Mouse (Mus musculus): ENCODE measurements around the gene Ndufs2. TPM values are rescaled to one million over a fixed set of nuclear protein-coding genes. Genes with fewer than 3 reads are reported as not detected.
"Not testable (repeated sequence)": the region's sequence is repeated elsewhere in the genome, so short reads cannot be mapped to it uniquely, and the experiment has no call there.

The Ndufs2 gene
- polyA plus RNA-seq, 1 experiment from 2014 or later: 210 TPM

GRCm38 (mm10) chr1:171247916-171248315 is 3.3 kb downstream of the Ndufs2 start:
- DNase-seq (ENCODE audit: low spot score) (no peak), ATAC-seq (ENCODE audit: low FRiP score, low TSS enrichment) (no peak)
- peak overlapping the region; percentile 90 for H3K27ac ChIP-seq (replicated peaks)
- peak overlapping the region; percentile 55 for H3K9ac ChIP-seq (ENCODE audit: low read length)
- no peaks in the 10 kb centered on the region for H3K9me3 ChIP-seq (ENCODE audit: control insufficient read depth, low read length)
- H3K27me3 ChIP-seq (ENCODE audit: control insufficient read depth, insufficient read depth, low read length): no peaks in the 10 kb centered on the region
- H3K36me3 ChIP-seq (ENCODE audit: control insufficient read depth, insufficient read depth, low read length): no peaks in the 10 kb centered on the region
- 0 out of 2 replicates have a peak overlapping the region, but pooled peaks have one; percentile 81 for H3K4me3 ChIP-seq (ENCODE audit: low read depth, low read length)
- peak overlapping the region; percentile 58 for H3K4me2 ChIP-seq (replicated peaks; ENCODE audit: low read depth)
- H3K4me1 ChIP-seq (replicated peaks; ENCODE audit: control insufficient read depth, insufficient read depth): peaks cover 10% of the 10 kb centered on the region
- 20% methylated on average over 4 of the region's 4 CpGs for WGBS
- TF ChIP-seq CTCF (IDR thresholded peaks at IDR 0.05; ENCODE audit: low read depth): no peak
- TF ChIP-seq EP300 (optimal IDR thresholded peaks at IDR 0.05): no peak

GRCm38 (mm10) chr1:171247453-171247841 is 3.7 kb downstream of the Ndufs2 start:
- H3K4me3 ChIP-seq (ENCODE audit: low read depth, low read length): peak overlapping the region; percentile 81
- no peak for TF ChIP-seq CTCF (IDR thresholded peaks at IDR 0.05; ENCODE audit: low read depth)
- no peak for TF ChIP-seq EP300 (optimal IDR thresholded peaks at IDR 0.05)
- peak overlapping the region; percentile 58 for H3K4me2 ChIP-seq (replicated peaks; ENCODE audit: low read depth)
- no peaks in the 10 kb centered on the region for H3K27me3 ChIP-seq (ENCODE audit: control insufficient read depth, insufficient read depth, low read length)
- H3K9me3 ChIP-seq (ENCODE audit: control insufficient read depth, low read length): no peaks in the 10 kb centered on the region
- no peaks in the 10 kb centered on the region for H3K36me3 ChIP-seq (ENCODE audit: control insufficient read depth, insufficient read depth, low read length)
- ATAC-seq (ENCODE audit: low FRiP score, low TSS enrichment): no peak
- H3K4me1 ChIP-seq (replicated peaks; ENCODE audit: control insufficient read depth, insufficient read depth): peaks cover 10% of the 10 kb centered on the region
- no peak for DNase-seq (ENCODE audit: low spot score)
- peak overlapping the region; percentile 55 for H3K9ac ChIP-seq (ENCODE audit: low read length)
- 8% methylated on average over 13 of the region's 13 CpGs for WGBS
- H3K27ac ChIP-seq (replicated peaks): peak overlapping the region; percentile 90

GRCm38 (mm10) chr1:171246709-171247452 is 4.3 kb downstream of the Ndufs2 start:
- ATAC-seq (ENCODE audit: low FRiP score, low TSS enrichment): peak; percentile 94
- peak overlapping the region; percentile 81 for H3K4me3 ChIP-seq (ENCODE audit: low read depth, low read length)
- no peaks in the 10 kb centered on the region for H3K9me3 ChIP-seq (ENCODE audit: control insufficient read depth, low read length)
- DNase-seq (ENCODE audit: low spot score): peak; percentile 98
- peak overlapping the region; percentile 90 for H3K27ac ChIP-seq (replicated peaks)
- peaks cover 10% of the 10 kb centered on the region for H3K4me1 ChIP-seq (replicated peaks; ENCODE audit: control insufficient read depth, insufficient read depth)
- WGBS: under 1% methylated on average over 41 of the region's 41 CpGs
- no peaks in the 10 kb centered on the region for H3K36me3 ChIP-seq (ENCODE audit: control insufficient read depth, insufficient read depth, low read length)
- TF ChIP-seq CTCF (IDR thresholded peaks at IDR 0.05; ENCODE audit: low read depth) (peak; percentile 96), EP300 (optimal IDR thresholded peaks at IDR 0.05) (no peak)
- H3K27me3 ChIP-seq (ENCODE audit: control insufficient read depth, insufficient read depth, low read length): no peaks in the 10 kb centered on the region
- H3K9ac ChIP-seq (ENCODE audit: low read length): peak overlapping the region; percentile 89
- H3K4me2 ChIP-seq (replicated peaks; ENCODE audit: low read depth): peak overlapping the region; percentile 78

- H3K36me3 ChIP-seq (ENCODE audit: control insufficient read depth, insufficient read depth, low read length): no peaks in the 10 kb centered on the region
- H3K9me3 ChIP-seq (ENCODE audit: control insufficient read depth, low read length): no peaks in the 10 kb centered on the region
- no peak overlapping the region for H3K9ac ChIP-seq (ENCODE audit: low read length)
- H3K27ac ChIP-seq (replicated peaks): no peak overlapping the region
- H3K27me3 ChIP-seq (ENCODE audit: control insufficient read depth, insufficient read depth, low read length): no peaks in the 10 kb centered on the region
- DNase-seq (ENCODE audit: low spot score): no peak
- no peak overlapping the region for H3K4me3 ChIP-seq (ENCODE audit: low read depth, low read length)
- 80% methylated on average over 8 of the region's 8 CpGs for WGBS
- H3K4me2 ChIP-seq (replicated peaks; ENCODE audit: low read depth): no peak overlapping the region
- ATAC-seq (ENCODE audit: low FRiP score, low TSS enrichment): no peak
- peaks cover 10% of the 10 kb centered on the region for H3K4me1 ChIP-seq (replicated peaks; ENCODE audit: control insufficient read depth, insufficient read depth)
- TF ChIP-seq EP300 (optimal IDR thresholded peaks at IDR 0.05): no peak
- TF ChIP-seq CTCF (IDR thresholded peaks at IDR 0.05; ENCODE audit: low read depth): no peak
Observed at GRCm38 (mm10) chr1:171245353-171245752, 5.8 kb downstream of the Ndufs2 start.

- H3K9ac ChIP-seq (ENCODE audit: low read length); H3K27ac ChIP-seq (replicated peaks); H3K4me3 ChIP-seq (ENCODE audit: low read depth, low read length); H3K9me3 ChIP-seq (ENCODE audit: control insufficient read depth, low read length); H3K27me3 ChIP-seq (ENCODE audit: control insufficient read depth, insufficient read depth, low read length); H3K4me2 ChIP-seq (replicated peaks; ENCODE audit: low read depth); ATAC-seq (ENCODE audit: low FRiP score, low TSS enrichment); H3K4me1 ChIP-seq (replicated peaks; ENCODE audit: control insufficient read depth, insufficient read depth); DNase-seq (ENCODE audit: low spot score): not testable (repeated sequence)
- TF ChIP-seq CTCF (IDR thresholded peaks at IDR 0.05; ENCODE audit: low read depth): peak; percentile 46
- peaks cover 12% of the 10 kb centered on the region for H3K36me3 ChIP-seq (ENCODE audit: control insufficient read depth, insufficient read depth, low read length)
- WGBS: 79% methylated on average over 12 of the region's 12 CpGs
Observed at GRCm38 (mm10) chr1:171241952-171242351, 9.2 kb downstream of the Ndufs2 start.

GRCm38 (mm10) chr1:171240911-171241310 is 10.3 kb downstream of the Ndufs2 start:
- Histone ChIP-seq H3K27ac (replicated peaks) (peak overlapping the region; percentile 75), H3K36me3 (ENCODE audit: control insufficient read depth, insufficient read depth, low read length) (peaks cover 20% of the 10 kb centered on the region), H3K9me3 (ENCODE audit: control insufficient read depth, low read length) (no peaks in the 10 kb centered on the region)

More at GRCm38 (mm10) chr1:171240911-171241310, 10.3 kb downstream of the Ndufs2 start:
- no peak for DNase-seq (ENCODE audit: low spot score)
- Histone ChIP-seq H3K4me2 (replicated peaks; ENCODE audit: low read depth) (no peak overlapping the region), H3K4me3 (ENCODE audit: low read depth, low read length) (no peak overlapping the region), H3K9ac (ENCODE audit: low read length) (no peak overlapping the region), H3K4me1 (replicated peaks; ENCODE audit: control insufficient read depth, insufficient read depth) (no peaks in the 10 kb centered on the region), H3K27me3 (ENCODE audit: control insufficient read depth, insufficient read depth, low read length) (no peaks in the 10 kb centered on the region)
- TF ChIP-seq CTCF (IDR thresholded peaks at IDR 0.05; ENCODE audit: low read depth) (no peak), EP300 (optimal IDR thresholded peaks at IDR 0.05) (no peak)
- 88% methylated on average over 10 of the region's 10 CpGs for WGBS
- no peak for ATAC-seq (ENCODE audit: low FRiP score, low TSS enrichment)

Measured in stomach, postnatal 0 days (tissue).